Mouse (Mus musculus) gastrocnemius, adult 8-10 months (tissue): ENCODE measurements around the gene Srgap1. TPM values are rescaled to one million over a fixed set of nuclear protein-coding genes. Genes with fewer than 3 reads are reported as not detected.

Experiments used
- DNase-seq, 2 experiments: peaks; one replicate each; pipeline ENCODE4 v3.0.0; 2022; ENCODE audit warnings: low spot score in 2 of 2
- total RNA-seq, 4 experiments: library from RNA; stranded (reverse); gene quantifications; 2 replicates each; pipeline ENCODE4 v1.2.4; 2022

The Srgap1 gene
- total RNA-seq, 4 experiments from 2014 or later = 0.22 to 0.73 (median 0.45) TPM

GRCm38 (mm10) chr10:122017063-122017462 lies 30.1 kb downstream of the Srgap1 start:
- DNase-seq = no peak

- no peak for DNase-seq
Observed at GRCm38 (mm10) chr10:122016631-122017030, 30.5 kb downstream of the Srgap1 start.

GRCm38 (mm10) chr10:122012321-122012720 lies 34.8 kb downstream of the Srgap1 start:
- DNase-seq = no peak

- no peak for DNase-seq
Observed at GRCm38 (mm10) chr10:122008731-122009391, 38.3 kb downstream of the Srgap1 start.

- DNase-seq = no peak
Observed at GRCm38 (mm10) chr10:122008370-122008730, 38.8 kb downstream of the Srgap1 start.

- DNase-seq = no peak
Observed at GRCm38 (mm10) chr10:122006606-122007005, 40.5 kb downstream of the Srgap1 start.

GRCm38 (mm10) chr10:122006151-122006550 lies 41.0 kb downstream of the Srgap1 start:
- no peak for DNase-seq

- DNase-seq = no peak
Observed at GRCm38 (mm10) chr10:122005560-122005959, 41.6 kb downstream of the Srgap1 start.

- DNase-seq = no peak
Observed at GRCm38 (mm10) chr10:122002930-122003329, 44.2 kb downstream of the Srgap1 start.

- no peak for DNase-seq
Observed at GRCm38 (mm10) chr10:121998806-121999205, 48.3 kb downstream of the Srgap1 start.

- no peak for DNase-seq
Observed at GRCm38 (mm10) chr10:121996500-121996899, 50.6 kb downstream of the Srgap1 start.

- DNase-seq = no peak
Observed at GRCm38 (mm10) chr10:121995448-121995847, 51.7 kb downstream of the Srgap1 start.

GRCm38 (mm10) chr10:121994660-121995059 lies 52.5 kb downstream of the Srgap1 start:
- no peak for DNase-seq

- no peak for DNase-seq
Observed at GRCm38 (mm10) chr10:121992609-121993008, 54.5 kb downstream of the Srgap1 start.

GRCm38 (mm10) chr10:121986997-121987396 lies 60.1 kb downstream of the Srgap1 start:
- DNase-seq = no peak

- DNase-seq = no peak
Observed at GRCm38 (mm10) chr10:121984887-121985286, 62.2 kb downstream of the Srgap1 start.

- DNase-seq = no peak
Observed at GRCm38 (mm10) chr10:121983993-121984610, 63.0 kb downstream of the Srgap1 start.

GRCm38 (mm10) chr10:121975330-121975729 lies 71.8 kb downstream of the Srgap1 start:
- DNase-seq = no peak

- no peak for DNase-seq
Observed at GRCm38 (mm10) chr10:121974591-121974990, 72.5 kb downstream of the Srgap1 start.

- DNase-seq = no peak
Observed at GRCm38 (mm10) chr10:121973281-121973680, 73.8 kb downstream of the Srgap1 start.

- no peak for DNase-seq
Observed at GRCm38 (mm10) chr10:121972249-121972892, 74.7 kb downstream of the Srgap1 start.

GRCm38 (mm10) chr10:121971658-121972057 lies 75.5 kb downstream of the Srgap1 start:
- no peak for DNase-seq

- no peak for DNase-seq
Observed at GRCm38 (mm10) chr10:121970912-121971311, 76.2 kb downstream of the Srgap1 start.
